Mouse (Mus musculus) MEL (cell line): ENCODE results near the gene Frs3. TPM values are rescaled to one million over a fixed set of nuclear protein-coding genes. Genes with fewer than 3 reads are reported as not detected.

Experiments used
- DNase-seq: peaks from one replicate; pipeline ENCODE4 v3.0.0; 2011; ENCODE audit warnings: low read depth, low spot score
- H3K27ac ChIP-seq: 2 replicates; pipeline ENCODE4 v1.5.1; 2012; ENCODE audit warnings: low read depth, mild to moderate bottlenecking, control low read depth, low read length, moderate library complexity; ENCODE audit not compliant: control insufficient read depth
- H3K27me3 ChIP-seq, 2 experiments: fragments of 150-350 bp in 1 of 2; sonication (generic) in 1 of 2; 2 replicates each; pipeline ENCODE4 v1.6.1; 2012; ENCODE audit warnings: low read length in 2 of 2, mild to moderate bottlenecking in 2 of 2, improper control_type of control experiment in 1 of 2, moderate library complexity in 1 of 2; ENCODE audit not compliant: insufficient read depth in 2 of 2, control insufficient read depth in 1 of 2
- H3K36me3 ChIP-seq, 2 experiments: 2 replicates each; pipeline ENCODE4 v1.6.1; 2012 to 2014; ENCODE audit warnings: low read length in 2 of 2, improper control_type of control experiment in 1 of 2, inconsistent platforms in 1 of 2, mild to moderate bottlenecking in 1 of 2; ENCODE audit not compliant: insufficient read depth in 2 of 2, control insufficient read depth in 1 of 2
- H3K4me1 ChIP-seq, 2 experiments: fragments of 150-350 bp in 1 of 2; sonication (generic) in 1 of 2; 2 replicates each; pipeline ENCODE4 v1.6.1; 2012; ENCODE audit warnings: low read length in 2 of 2, improper control_type of control experiment in 1 of 2, mild to moderate bottlenecking in 1 of 2; ENCODE audit not compliant: insufficient read depth in 2 of 2, control insufficient read depth in 1 of 2
- H3K4me3 ChIP-seq, 2 experiments: fragments of 150-350 bp in 1 of 2; sonication (generic) in 1 of 2; 2 replicates each; pipeline ENCODE4 v1.5.1; 2012; ENCODE audit warnings: low read depth in 2 of 2, low read length in 2 of 2, mild to moderate bottlenecking in 2 of 2, moderate library complexity in 2 of 2, control low read depth in 1 of 2, improper control_type of control experiment in 1 of 2; ENCODE audit not compliant: control insufficient read depth in 1 of 2, insufficient read depth in 1 of 2
- H3K79me2 ChIP-seq: 2 replicates; pipeline ENCODE4 v1.6.1; 2012; ENCODE audit warnings: mild to moderate bottlenecking, low read length, moderate library complexity; ENCODE audit not compliant: control insufficient read depth, poor library complexity, insufficient read depth
- H3K9ac ChIP-seq: 2 replicates; pipeline ENCODE4 v1.6.1; 2012; ENCODE audit warnings: low read depth, mild to moderate bottlenecking, control low read depth, low read length, moderate library complexity; ENCODE audit not compliant: control insufficient read depth, poor library complexity, severe bottlenecking
- H3K9me3 ChIP-seq: fragments of 150-350 bp; sonication (generic); replicated peaks from 2 replicates; pipeline ENCODE4 v1.6.1; 2012; ENCODE audit warnings: mild to moderate bottlenecking, low read length, improper control_type of control experiment, moderate library complexity; ENCODE audit not compliant: insufficient read depth
- CHD1 ChIP-seq: IDR thresholded peaks from 2 replicates; pipeline ENCODE4 v1.6.1; 2012; ENCODE audit warnings: low read depth, mild to moderate bottlenecking, inconsistent platforms, low read length, improper control_type of control experiment
- ELF1 ChIP-seq: IDR thresholded peaks from 2 replicates; pipeline ENCODE4 v1.6.1; 2014; ENCODE audit warnings: low read depth, mild to moderate bottlenecking, inconsistent platforms, low read length, improper control_type of control experiment, moderate library complexity
- GATA1 ChIP-seq: IDR thresholded peaks from 2 replicates; pipeline ENCODE4 v1.6.1; 2011; ENCODE audit warnings: low read depth, low read length, improper control_type of control experiment
- HCFC1 ChIP-seq: IDR thresholded peaks from 2 replicates; pipeline ENCODE4 v1.6.1; 2012; ENCODE audit warnings: low read depth, mild to moderate bottlenecking, inconsistent platforms, low read length, improper control_type of control experiment, moderate library complexity
- MAX ChIP-seq: IDR thresholded peaks from 2 replicates; pipeline ENCODE4 v1.6.1; 2011; ENCODE audit warnings: low read length, improper control_type of control experiment
- MXI1 ChIP-seq: IDR thresholded peaks from 2 replicates; pipeline ENCODE4 v1.6.1; 2011; ENCODE audit warnings: mild to moderate bottlenecking, low read depth, low read length, improper control_type of control experiment
- POLR2AphosphoS2 ChIP-seq: IDR thresholded peaks from 2 replicates; pipeline ENCODE4 v1.6.1; 2011; ENCODE audit warnings: low read length, improper control_type of control experiment
- POLR2AphosphoS5 ChIP-seq: IDR thresholded peaks from 2 replicates; pipeline ENCODE4 v1.6.1; 2012; ENCODE audit warnings: low read depth, borderline replicate concordance, mild to moderate bottlenecking, inconsistent platforms, low read length, moderate library complexity, mixed read lengths
- RCOR1 ChIP-seq: IDR thresholded peaks from 2 replicates; pipeline ENCODE4 v1.6.1; 2012; ENCODE audit warnings: low read depth, mild to moderate bottlenecking, inconsistent platforms, low read length, improper control_type of control experiment
- SIN3A ChIP-seq: IDR thresholded peaks from 2 replicates; pipeline ENCODE4 v1.6.1; 2012; ENCODE audit warnings: low read length, improper control_type of control experiment, inconsistent platforms
- SMC3 ChIP-seq: IDR thresholded peaks from 2 replicates; pipeline ENCODE4 v1.6.1; 2011; ENCODE audit warnings: low read depth, low read length, improper control_type of control experiment
- TAL1 ChIP-seq: IDR thresholded peaks from 2 replicates; pipeline ENCODE4 v1.6.1; 2012; ENCODE audit warnings: mild to moderate bottlenecking, inconsistent platforms, low read length, moderate library complexity, mixed read lengths
- TBP ChIP-seq: IDR thresholded peaks from 2 replicates; pipeline ENCODE4 v1.8.0; 2011; ENCODE audit warnings: low read depth, low read length, improper control_type of control experiment
- UBTF ChIP-seq: IDR thresholded peaks from 2 replicates; pipeline ENCODE4 v1.6.1; 2012; ENCODE audit warnings: low read depth, mild to moderate bottlenecking, inconsistent platforms, low read length, improper control_type of control experiment, moderate library complexity, borderline replicate concordance; ENCODE audit not compliant: insufficient read depth
- USF1 ChIP-seq: IDR thresholded peaks from 2 replicates; pipeline ENCODE4 v1.6.1; 2014; ENCODE audit warnings: low read depth, mild to moderate bottlenecking, inconsistent platforms, low read length, improper control_type of control experiment, moderate library complexity
- ZKSCAN1 ChIP-seq: IDR thresholded peaks from 2 replicates; pipeline ENCODE4 v1.6.1; 2012; ENCODE audit warnings: low read depth, mild to moderate bottlenecking, inconsistent platforms, low read length, improper control_type of control experiment, moderate library complexity
- ZMIZ1 ChIP-seq: IDR thresholded peaks from 2 replicates; pipeline ENCODE4 v1.6.1; 2012; ENCODE audit warnings: low read depth, mild to moderate bottlenecking, inconsistent platforms, low read length, improper control_type of control experiment, moderate library complexity
- ZNF384 ChIP-seq: IDR thresholded peaks from 2 replicates; pipeline ENCODE4 v1.6.1; 2012; ENCODE audit warnings: low read depth, mild to moderate bottlenecking, inconsistent platforms, low read length, improper control_type of control experiment
- polyA plus RNA-seq, 2 experiments: library from polyadenylated mRNA; stranded (reverse) in 1 of 2; unstranded in 1 of 2; fragments of >175 nt in 1 of 2; fragments of >200 nt in 1 of 2; gene quantifications; 2 replicates each; pipeline versions ENCODE4 v1.2.1 to v1.2.4; 2012; ENCODE audit warnings: low replicate concordance in 2 of 2, low read depth in 1 of 2; ENCODE audit not compliant: insufficient read length in 2 of 2, insufficient read depth in 1 of 2, missing spikeins in 1 of 2
- total RNA-seq: library from RNA; depleted of rRNA; stranded (reverse); fragments of 300-350 nt; gene quantifications from 2 replicates; pipeline ENCODE4 v1.2.3, GENCODE M21; 2012

The Frs3 gene
- total and polyA plus RNA-seq, 3 experiments = 2.7 to 4.4 TPM; not detected in 1

DNA sequence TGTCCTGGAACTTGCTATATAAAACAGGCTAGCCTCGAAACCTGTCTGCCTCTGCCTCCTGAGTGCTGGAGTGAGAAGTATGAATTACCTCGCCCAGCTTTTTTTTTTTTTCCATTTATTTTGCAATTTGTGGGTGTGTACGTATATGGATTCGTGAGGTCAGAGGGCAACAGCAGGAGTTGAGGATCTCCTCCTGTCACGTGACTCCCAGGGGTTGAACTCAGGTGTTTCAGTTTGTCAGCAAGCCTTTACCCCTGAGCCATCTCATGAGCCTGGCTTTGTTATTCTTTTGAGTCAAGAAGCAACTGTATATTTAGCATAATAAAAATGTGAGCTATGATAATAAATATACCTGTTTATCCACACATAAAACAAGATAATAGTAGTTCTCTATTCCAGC lies 33.1 kb upstream of the Frs3 start:
- H3K36me3 ChIP-seq = no peaks in the 10 kb centered on the region
- no peak overlapping the region for H3K27ac ChIP-seq
- no peak overlapping the region for H3K4me3 ChIP-seq
- TF ChIP-seq UBTF (no peak), SIN3A (no peak), ELF1 (no peak), CHD1 (no peak), USF1 (no peak), MXI1 (no peak), ZNF384 (no peak), ZMIZ1 (no peak), RCOR1 (no peak), TAL1 (no peak), HCFC1 (no peak), MAX (no peak), TBP (no peak), POLR2AphosphoS2 (no peak), SMC3 (no peak), POLR2AphosphoS5 (no peak), ZKSCAN1 (no peak), GATA1 (no peak)
- DNase-seq = no peak
- H3K4me1 ChIP-seq = no peaks in the 10 kb centered on the region
- H3K9me3 ChIP-seq = no peaks in the 10 kb centered on the region
- H3K79me2 ChIP-seq = no peaks in the 10 kb centered on the region
- H3K27me3 ChIP-seq = no peaks in the 10 kb centered on the region
- H3K9ac ChIP-seq = no peak overlapping the region

DNA sequence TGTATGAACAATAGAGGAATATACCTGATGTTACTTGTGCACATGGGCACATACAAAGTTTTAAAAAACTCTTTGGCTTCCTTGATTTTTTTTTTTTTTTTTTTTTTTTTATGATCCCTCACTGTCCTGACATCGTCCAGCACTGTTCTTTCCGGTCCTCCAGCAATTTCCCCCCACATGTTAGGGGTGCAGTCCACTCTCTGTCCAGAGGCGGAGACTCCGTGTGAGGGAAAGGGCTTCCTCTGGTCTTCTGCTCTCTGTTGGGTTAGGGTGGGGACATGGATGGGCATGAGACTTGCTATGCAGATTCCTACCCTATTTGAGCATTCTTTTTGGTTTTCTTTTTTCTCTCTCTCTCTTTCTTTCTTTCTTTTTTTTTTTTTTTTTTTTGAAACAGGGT lies 30.9 kb upstream of the Frs3 start:
- Histone ChIP-seq H3K79me2 (no peaks in the 10 kb centered on the region), H3K4me3 (no peak overlapping the region), H3K27me3 (no peaks in the 10 kb centered on the region), H3K9me3 (no peaks in the 10 kb centered on the region), H3K27ac (no peak overlapping the region), H3K36me3 (no peaks in the 10 kb centered on the region)
- no peak for DNase-seq
- no peak for TF ChIP-seq SIN3A
- TF ChIP-seq, all 39 proteins: peak for 0
- H3K9ac ChIP-seq = no peak overlapping the region
- H3K4me1 ChIP-seq = no peaks in the 10 kb centered on the region
